Mouse (Mus musculus): ENCODE results near the gene Fggy. TPM values are rescaled to one million over a fixed set of nuclear protein-coding genes. Genes with fewer than 3 reads are reported as not detected.

Fggy gene
- total and polyA plus RNA-seq, 3 experiments, result not detected

DNA sequence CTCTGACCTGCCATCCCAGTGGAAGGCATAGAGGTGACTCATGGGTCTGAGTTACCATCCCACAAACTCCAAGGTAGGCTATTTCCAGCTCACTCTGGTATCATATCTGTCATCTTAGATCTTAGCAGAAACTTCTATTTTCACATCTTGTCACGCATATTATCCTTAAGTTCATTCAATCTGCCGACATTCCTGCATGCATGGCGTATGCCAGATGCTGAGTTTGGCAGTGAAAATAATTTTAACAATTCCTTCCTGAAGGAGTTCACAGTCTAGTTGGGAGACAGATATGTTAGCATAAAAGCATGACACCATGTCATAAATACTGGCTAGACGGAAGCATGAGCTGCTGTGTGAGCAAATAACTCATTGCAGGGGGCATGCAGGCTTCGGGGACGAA lies 360.4 kb downstream of the Fggy start:
- Histone ChIP-seq H3K36me3 (ENCODE audit: control insufficient read depth in 1 of 2, insufficient read depth in 2 of 2, low read length in 2 of 2) (no peaks in the 10 kb centered on the region), H3K4me1 (ENCODE audit: control insufficient read depth in 1 of 2, insufficient read depth in 2 of 2, low read length in 2 of 2) (no peaks in the 10 kb centered on the region), H3K9me3 (replicated peaks; ENCODE audit: insufficient read depth, low read length) (no peaks in the 10 kb centered on the region), H3K9ac (ENCODE audit: control insufficient read depth, low read depth, low read length, poor library complexity, severe bottlenecking) (no peak overlapping the region), H3K27me3 (ENCODE audit: control insufficient read depth in 1 of 2, insufficient read depth in 2 of 2, low read length in 2 of 2) (no peaks in the 10 kb centered on the region), H3K27ac (ENCODE audit: control insufficient read depth, low read depth, low read length) (no peak overlapping the region), H3K4me3 (ENCODE audit: control insufficient read depth in 1 of 2, insufficient read depth in 1 of 2, low read depth in 2 of 2, low read length in 2 of 2) (no peak overlapping the region), H3K79me2 (ENCODE audit: control insufficient read depth, insufficient read depth, low read length, poor library complexity) (no peaks in the 10 kb centered on the region)
- DNase-seq (ENCODE audit: low read depth, low spot score), result no peak
- TF ChIP-seq USF1 (IDR thresholded peaks at IDR 0.05; ENCODE audit: low read depth, low read length) (no peak), CHD1 (IDR thresholded peaks at IDR 0.05; ENCODE audit: low read depth, low read length) (no peak), HCFC1 (IDR thresholded peaks at IDR 0.05; ENCODE audit: low read depth, low read length) (no peak), RCOR1 (IDR thresholded peaks at IDR 0.05; ENCODE audit: low read depth, low read length) (no peak), RAD21 (IDR thresholded peaks at IDR 0.05; ENCODE audit: low read depth, low read length) (no peak), POLR2AphosphoS5 (IDR thresholded peaks at IDR 0.05; ENCODE audit: borderline replicate concordance, low read depth, low read length) (no peak), SMC3 (IDR thresholded peaks at IDR 0.05; ENCODE audit: low read depth, low read length) (no peak), ZNF384 (IDR thresholded peaks at IDR 0.05; ENCODE audit: low read depth, low read length) (no peak), ELF1 (IDR thresholded peaks at IDR 0.05; ENCODE audit: low read depth, low read length) (no peak), MAX (IDR thresholded peaks at IDR 0.05; ENCODE audit: low read length) (no peak), TBP (IDR thresholded peaks at IDR 0.05; ENCODE audit: low read depth, low read length) (no peak), KAT2A (conservative IDR thresholded peaks at IDR 0.05; ENCODE audit: low read depth, low read length) (no peak), POLR2A (IDR thresholded peaks at IDR 0.05; ENCODE audit: control insufficient read depth in 1 of 2, insufficient read depth in 1 of 2, low read depth in 1 of 2, low read length in 2 of 2, poor library complexity in 1 of 2) (no peak), ZMIZ1 (IDR thresholded peaks at IDR 0.05; ENCODE audit: low read depth, low read length) (no peak), USF2 (IDR thresholded peaks at IDR 0.05; ENCODE audit: borderline replicate concordance in 1 of 2, insufficient read depth in 1 of 2, low read depth in 1 of 2, low read length in 2 of 2) (no peak), MXI1 (IDR thresholded peaks at IDR 0.05; ENCODE audit: low read depth, low read length) (no peak), NRF1 (IDR thresholded peaks at IDR 0.05; ENCODE audit: insufficient read depth, low read depth, low read length, poor library complexity, severe bottlenecking) (no peak), MAZ (IDR thresholded peaks at IDR 0.05; ENCODE audit: low read depth, low read length) (no peak), EP300 (IDR thresholded peaks at IDR 0.05; ENCODE audit: low read depth in 1 of 2, low read length in 2 of 2) (no peak), GABPA (IDR thresholded peaks at IDR 0.05; ENCODE audit: low read depth, low read length) (no peak)

DNA sequence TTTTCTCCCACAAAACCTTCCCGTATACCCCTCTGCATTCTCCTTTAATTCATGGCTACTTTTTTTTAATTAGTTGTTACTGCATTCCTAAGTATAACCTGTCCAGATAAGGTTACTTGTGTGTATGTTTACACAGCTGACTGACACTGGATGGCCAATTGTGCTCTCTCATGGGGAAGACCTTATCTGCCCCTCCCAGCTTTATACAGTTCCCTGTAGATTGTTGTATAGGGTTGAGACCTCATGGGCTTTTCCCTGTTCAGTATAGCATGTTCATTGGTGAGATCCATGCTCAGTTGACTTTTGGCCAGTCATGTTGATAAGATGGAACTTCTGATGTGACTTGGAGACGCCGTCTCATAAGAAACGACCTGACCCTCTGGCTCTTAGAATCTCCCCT lies 363.1 kb downstream of the Fggy start:
- H3K9ac ChIP-seq (ENCODE audit: control insufficient read depth, low read depth, low read length, poor library complexity, severe bottlenecking), result no peak overlapping the region
- no peak overlapping the region for H3K27ac ChIP-seq (ENCODE audit: control insufficient read depth, low read depth, low read length)
- no peak overlapping the region for H3K4me3 ChIP-seq (ENCODE audit: control insufficient read depth in 1 of 2, insufficient read depth in 1 of 2, low read depth in 2 of 2, low read length in 2 of 2)
- H3K36me3 ChIP-seq (ENCODE audit: control insufficient read depth in 1 of 2, insufficient read depth in 2 of 2, low read length in 2 of 2), result no peaks in the 10 kb centered on the region
- H3K27me3 ChIP-seq (ENCODE audit: control insufficient read depth in 1 of 2, insufficient read depth in 2 of 2, low read length in 2 of 2), result no peaks in the 10 kb centered on the region
- no peak for TF ChIP-seq CTCF (IDR thresholded peaks at IDR 0.05 in 2 of 3, conservative IDR thresholded peaks at IDR 0.05 in 1 of 3; ENCODE audit: control insufficient read depth in 1 of 3, insufficient read depth in 1 of 3, low read depth in 2 of 3, low read length in 3 of 3, poor library complexity in 1 of 3, severe bottlenecking in 1 of 3)
- TF ChIP-seq USF1 (IDR thresholded peaks at IDR 0.05; ENCODE audit: low read depth, low read length), result no peak
- no peak for TF ChIP-seq ZKSCAN1 (IDR thresholded peaks at IDR 0.05; ENCODE audit: low read depth, low read length)
- no peak for TF ChIP-seq GABPA (IDR thresholded peaks at IDR 0.05; ENCODE audit: low read depth, low read length)
- TF ChIP-seq POLR2AphosphoS5 (IDR thresholded peaks at IDR 0.05; ENCODE audit: borderline replicate concordance, low read depth, low read length), result no peak
- no peak for TF ChIP-seq TBP (IDR thresholded peaks at IDR 0.05; ENCODE audit: low read depth, low read length)
- TF ChIP-seq HCFC1 (IDR thresholded peaks at IDR 0.05; ENCODE audit: low read depth, low read length), result no peak
- no peak for TF ChIP-seq ZNF384 (IDR thresholded peaks at IDR 0.05; ENCODE audit: low read depth, low read length)
- no peak for TF ChIP-seq KAT2A (conservative IDR thresholded peaks at IDR 0.05; ENCODE audit: low read depth, low read length)
- no peak for TF ChIP-seq POLR2AphosphoS2 (IDR thresholded peaks at IDR 0.05; ENCODE audit: low read length)
- TF ChIP-seq MAX (IDR thresholded peaks at IDR 0.05; ENCODE audit: low read length), result no peak
- no peak for TF ChIP-seq MAZ (IDR thresholded peaks at IDR 0.05; ENCODE audit: low read depth, low read length)
- no peak for TF ChIP-seq CHD1 (IDR thresholded peaks at IDR 0.05; ENCODE audit: low read depth, low read length)
- no peak for TF ChIP-seq POLR2A (IDR thresholded peaks at IDR 0.05; ENCODE audit: control insufficient read depth in 1 of 2, insufficient read depth in 1 of 2, low read depth in 1 of 2, low read length in 2 of 2, poor library complexity in 1 of 2)
- no peak for TF ChIP-seq GATA1 (IDR thresholded peaks at IDR 0.05; ENCODE audit: low read depth, low read length)
- no peak for TF ChIP-seq NRF1 (IDR thresholded peaks at IDR 0.05; ENCODE audit: insufficient read depth, low read depth, low read length, poor library complexity, severe bottlenecking)
- H3K4me1 ChIP-seq (ENCODE audit: control insufficient read depth in 1 of 2, insufficient read depth in 2 of 2, low read length in 2 of 2), result no peaks in the 10 kb centered on the region
- H3K79me2 ChIP-seq (ENCODE audit: control insufficient read depth, insufficient read depth, low read length, poor library complexity), result no peaks in the 10 kb centered on the region
- DNase-seq (ENCODE audit: low read depth, low spot score), result no peak
- no peaks in the 10 kb centered on the region for H3K9me3 ChIP-seq (replicated peaks; ENCODE audit: insufficient read depth, low read length)
